Mouse (Mus musculus) Patski (cell line): ENCODE measurements around the gene Fkrp. TPM values are rescaled to one million over a fixed set of nuclear protein-coding genes. Genes with fewer than 3 reads are reported as not detected.
A peak's percentile ranks its signal among the peaks of the same experiment; 100 is the strongest.

Experiments used
- ATAC-seq: fragments of 100-300 bp; one replicate; pipeline ENCODE4 v1.8.0; 2021
- CTCF ChIA-PET: fragments of 350-600 bp; sonication (Branson Sonifier 250); formaldehyde crosslinking; loops from one replicate; lab custom pipeline; 2022; ENCODE audit warnings: inconsistent platforms; lab: Charles Lee
- POLR2A ChIA-PET: fragments of 350-600 bp; sonication (Branson Sonifier 250); formaldehyde crosslinking; loops from one replicate; lab custom pipeline; 2022; ENCODE audit warnings: antibody characterized with exemption, inconsistent platforms; lab: Charles Lee
- DNase-seq: peaks from one replicate; pipeline ENCODE4 v3.0.0-alpha.2; 2011; ENCODE audit warnings: low read depth, low spot score
- H3K27me3 ChIP-seq: fragments of 371-371 bp; one replicate; pipeline ENCODE4 v1.5.1; 2021
- CTCF ChIP-seq: fragments of 100-300 bp; IDR thresholded peaks from one replicate; pipeline ENCODE4 v1.5.1; 2021
- in situ Hi-C: fragments of 300-500 bp; cut with MboI; formaldehyde crosslinking; loops from 3 replicates; pipeline ENCODE4 v1.11.1; 2018; ENCODE audit warnings: low pct_unique_long_range_greater_than_20kb, mixed read lengths
- polyA plus RNA-seq: library from polyadenylated mRNA; unstranded; gene quantifications from one replicate; pipeline ENCODE4 v1.2.3, GENCODE M21; 2021

Gene Fkrp
- 33.4 TPM for polyA plus RNA-seq

- in situ Hi-C loops: no loop called here
- ChIA-PET POLR2A (interaction anchor here (0.6 to 1.2 kb wide), 2 partner anchors 11 to 31 kb away, joined by 3 read pairs; no protein-coding TSS in a partner anchor), CTCF (interaction anchor here (0.5 kb wide), 1 partner anchor 117 kb away, joined by 3 read pairs; no protein-coding TSS in a partner anchor)
- DNase-seq: no peak
- peak; percentile 68 for ATAC-seq
- no peak for TF ChIP-seq CTCF
- H3K27me3 ChIP-seq: no peaks in the 10 kb centered on the region
Observed at GRCm38 (mm10) chr7:16816475-16817122, at the start of gene Fkrp. Gene Fkrp (minus strand): TSS chr7:16816732.

DNA sequence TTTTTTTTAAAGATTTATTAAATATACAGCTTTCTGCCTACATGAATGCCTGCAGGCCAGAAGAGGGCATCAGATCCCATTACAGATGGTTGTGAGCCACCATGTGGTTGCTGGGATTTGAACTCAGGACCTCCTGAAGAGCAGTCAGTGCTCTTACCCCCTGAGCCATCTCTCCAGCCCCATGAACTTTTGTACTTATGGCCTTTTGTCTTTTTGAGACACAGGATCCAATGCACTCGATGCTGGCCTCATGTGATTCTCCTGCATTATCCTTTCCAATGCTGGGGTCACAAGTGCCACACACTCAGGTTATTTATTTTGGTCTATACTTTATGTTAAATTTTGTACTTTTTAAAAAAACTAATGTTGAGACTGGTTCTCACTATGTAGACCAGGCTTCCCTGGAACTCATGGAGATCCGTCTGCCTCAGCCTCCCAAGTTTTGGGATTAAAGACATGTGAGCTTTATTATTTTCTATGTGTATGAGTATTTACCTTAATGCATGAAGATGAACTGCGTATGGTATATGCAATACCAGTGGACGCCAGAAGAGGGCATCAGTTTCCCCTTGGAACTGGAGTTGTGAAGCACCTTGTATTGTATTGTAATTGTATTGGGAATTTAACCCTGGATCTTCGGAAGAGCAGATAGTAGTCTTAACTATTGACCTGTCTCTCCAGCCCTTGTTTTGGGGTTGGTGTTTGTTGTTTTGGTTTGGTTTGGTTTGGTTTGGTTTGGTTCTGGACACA lies 43.5 kb upstream of the Fkrp start:
- DNase-seq (no peak), ATAC-seq (no peak)
- CTCF ChIA-PET: interaction anchor here (0.6 to 2.0 kb wide), 8 partner anchors 8 to 38 kb away, joined by 3 to 6 read pairs (median 4); partner anchors contain the start of gene Prkd2
- peak; percentile 64 for TF ChIP-seq CTCF
- in situ Hi-C loops: no loop called here
- POLR2A ChIA-PET: no interaction called here
- no peaks in the 10 kb centered on the region for H3K27me3 ChIP-seq

- POLR2A ChIA-PET: no interaction called here
- in situ Hi-C loops: no loop called here
- DNase-seq (no peak), ATAC-seq (no peak)
- TF ChIP-seq CTCF: peak; percentile 77
- no peaks in the 10 kb centered on the region for H3K27me3 ChIP-seq
- CTCF ChIA-PET: no interaction called here
Observed at GRCm38 (mm10) chr7:16858336-16858735, 41.8 kb upstream of the Fkrp start.

- no peaks in the 10 kb centered on the region for H3K27me3 ChIP-seq
- no peak for ATAC-seq
- in situ Hi-C loops: no loop called here
- ChIA-PET POLR2A (no interaction called here), CTCF (interaction anchor here (1.1 to 1.8 kb wide), 2 partner anchors 10 to 23 kb away, joined by 3 to 5 read pairs; no protein-coding TSS in a partner anchor)
- no peak for DNase-seq
- no peak for TF ChIP-seq CTCF
Observed at GRCm38 (mm10) chr7:16853302-16853831, 36.8 kb upstream of the Fkrp start.

GRCm38 (mm10) chr7:16851636-16852035 lies 35.1 kb upstream of the Fkrp start:
- no peak for TF ChIP-seq CTCF
- in situ Hi-C loops: no loop called here

GRCm38 (mm10) chr7:16848579-16848978 lies 32.0 kb upstream of the Fkrp start:
- in situ Hi-C loops: no loop called here
- H3K27me3 ChIP-seq: no peaks in the 10 kb centered on the region
- DNase-seq (no peak), ATAC-seq (no peak)
- POLR2A ChIA-PET: no interaction called here
- CTCF ChIA-PET: interaction anchor here (0.8 to 1.0 kb wide), 2 partner anchors 10 to 12 kb away, joined by 3 read pairs; no protein-coding TSS in a partner anchor
- no peak for TF ChIP-seq CTCF

More at GRCm38 (mm10) chr7:16851636-16852035, 35.1 kb upstream of the Fkrp start:
- ChIA-PET CTCF (interaction anchor here (0.9 to 1.4 kb wide), 2 partner anchors 8 to 22 kb away, joined by 4 to 7 read pairs; no protein-coding TSS in a partner anchor), POLR2A (no interaction called here)
- DNase-seq: no peak
- H3K27me3 ChIP-seq: no peaks in the 10 kb centered on the region
- no peak for ATAC-seq

GRCm38 (mm10) chr7:16847507-16847906 lies 31.0 kb upstream of the Fkrp start:
- in situ Hi-C loops: no loop called here
- CTCF ChIA-PET: interaction anchor here (0.8 to 1.2 kb wide), 3 partner anchors 9 to 16 kb away, joined by 3 read pairs; no protein-coding TSS in a partner anchor
- TF ChIP-seq CTCF: no peak
- DNase-seq (no peak), ATAC-seq (no peak)
- POLR2A ChIA-PET: interaction anchor here (0.7 kb wide), 1 partner anchor 31 kb away, joined by 3 read pairs; no protein-coding TSS in a partner anchor
- no peaks in the 10 kb centered on the region for H3K27me3 ChIP-seq

DNA sequence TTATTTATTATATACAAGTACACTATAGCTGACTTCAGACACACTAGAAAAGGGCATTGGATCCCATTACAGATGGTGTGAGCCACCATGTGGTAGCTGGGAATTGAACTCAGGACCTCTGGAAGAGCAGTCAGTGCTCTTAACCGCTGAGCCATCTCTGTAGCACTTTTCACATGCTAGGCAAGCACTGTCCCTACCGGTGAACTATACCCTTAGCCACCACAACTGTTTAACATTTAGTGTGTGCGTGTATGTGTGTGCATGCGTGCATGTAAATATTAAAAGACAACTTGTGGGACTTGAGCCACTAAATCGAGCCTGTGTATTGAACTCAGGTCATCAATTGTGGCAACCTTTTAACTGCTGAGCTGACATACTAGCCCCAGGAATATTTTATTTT lies 30.2 kb upstream of the Fkrp start:
- in situ Hi-C loops: no loop called here
- DNase-seq (no peak), ATAC-seq (no peak)
- no peaks in the 10 kb centered on the region for H3K27me3 ChIP-seq
- TF ChIP-seq CTCF: no peak
- ChIA-PET POLR2A (no interaction called here), CTCF (interaction anchor here (1.2 kb wide), 1 partner anchor 17 kb away, joined by 3 read pairs; no protein-coding TSS in a partner anchor)

GRCm38 (mm10) chr7:16845820-16846167 lies 29.3 kb upstream of the Fkrp start:
- no peak for DNase-seq
- ATAC-seq: no peak
- in situ Hi-C loops: no loop called here
- ChIA-PET POLR2A (no interaction called here), CTCF (interaction anchor here (1.7 kb wide), 1 partner anchor 17 kb away, joined by 5 read pairs; no protein-coding TSS in a partner anchor)
- H3K27me3 ChIP-seq: no peaks in the 10 kb centered on the region
- TF ChIP-seq CTCF: no peak

- ATAC-seq (no peak), DNase-seq (no peak)
- ChIA-PET POLR2A (no interaction called here), CTCF (interaction anchor here (1.7 kb wide), 1 partner anchor 18 kb away, joined by 5 read pairs; no protein-coding TSS in a partner anchor)
- in situ Hi-C loops: no loop called here
- no peak for TF ChIP-seq CTCF
- H3K27me3 ChIP-seq: no peaks in the 10 kb centered on the region
Observed at GRCm38 (mm10) chr7:16845072-16845819, 28.7 kb upstream of the Fkrp start.
